Mouse (Mus musculus) hindbrain, embryonic 11.5 days (tissue): ENCODE results near the gene Ugt1a10. TPM values are rescaled to one million over a fixed set of nuclear protein-coding genes. Genes with fewer than 3 reads are reported as not detected.
"Not testable (repeated sequence)": the region's sequence is repeated elsewhere in the genome, so short reads cannot be mapped to it uniquely, and the experiment has no call there.

Source experiments
- ATAC-seq: fragments of 200-750 bp; cut with Nextera tagmentation; 2 replicates; pipeline ENCODE4 v1.8.0; 2017; ENCODE audit warnings: mild to moderate bottlenecking, moderate TSS enrichment, moderate library complexity; ENCODE audit not compliant: low FRiP score
- DNase-seq: peaks from one replicate; pipeline ENCODE4 v3.0.0-alpha.2; 2015; ENCODE audit warnings: low spot score
- H3K27ac ChIP-seq: fragments of 300-500 bp; sonication (generic); 2 replicates; pipeline ENCODE4 v1.5.1; 2014; ENCODE audit warnings: mild to moderate bottlenecking, low read depth, low read length
- H3K27me3 ChIP-seq: fragments of 300-500 bp; sonication (generic); 2 replicates; pipeline ENCODE4 v1.6.1; 2014; ENCODE audit warnings: mild to moderate bottlenecking, low read length, moderate library complexity, mixed read lengths; ENCODE audit not compliant: control insufficient read depth, insufficient read depth
- H3K36me3 ChIP-seq: fragments of 300-500 bp; sonication (generic); 2 replicates; pipeline ENCODE4 v1.6.1; 2014; ENCODE audit warnings: mild to moderate bottlenecking, low read length, moderate library complexity, mixed read lengths; ENCODE audit not compliant: control insufficient read depth, insufficient read depth
- H3K4me1 ChIP-seq: fragments of 300-500 bp; sonication (generic); replicated peaks from 2 replicates; pipeline ENCODE4 v1.6.1; 2014; ENCODE audit warnings: low read length, mixed read lengths; ENCODE audit not compliant: control insufficient read depth, insufficient read depth
- H3K4me2 ChIP-seq: fragments of 300-500 bp; sonication (generic); replicated peaks from 2 replicates; pipeline ENCODE4 v1.6.1; 2014; ENCODE audit warnings: mild to moderate bottlenecking, low read depth, low read length
- H3K4me3 ChIP-seq: fragments of 300-500 bp; sonication (generic); 2 replicates; pipeline ENCODE4 v1.5.1; 2014; ENCODE audit warnings: low read depth, low read length
- H3K9ac ChIP-seq: fragments of 300-500 bp; sonication (generic); 2 replicates; pipeline ENCODE4 v1.6.1; 2014; ENCODE audit warnings: low read depth, low read length
- H3K9me3 ChIP-seq: fragments of 300-500 bp; sonication (generic); 2 replicates; pipeline ENCODE4 v1.6.1; 2016; ENCODE audit warnings: low read length; ENCODE audit not compliant: control insufficient read depth
- WGBS: fragments of 180-500 bp; shearing (Covaris S2); extraction: QIAGEN DNeasy Blood & Tissue Kit; methylation state at CpG from one replicate; pipeline ENCODE4 v1.1.7; 2014; 5-methylcytosine and 5-hydroxymethylcytosine counted together
- polyA plus RNA-seq: library from polyadenylated mRNA; unstranded; fragments of >200 nt; fragmentation: Nextera tagmentation; extraction: Ambion mirVana; gene quantifications from 2 replicates; pipeline ENCODE4 v1.2.1, GENCODE M21; 2014

Ugt1a10 gene
- polyA plus RNA-seq, 1 experiment from 2014 or later: not detected

DNA sequence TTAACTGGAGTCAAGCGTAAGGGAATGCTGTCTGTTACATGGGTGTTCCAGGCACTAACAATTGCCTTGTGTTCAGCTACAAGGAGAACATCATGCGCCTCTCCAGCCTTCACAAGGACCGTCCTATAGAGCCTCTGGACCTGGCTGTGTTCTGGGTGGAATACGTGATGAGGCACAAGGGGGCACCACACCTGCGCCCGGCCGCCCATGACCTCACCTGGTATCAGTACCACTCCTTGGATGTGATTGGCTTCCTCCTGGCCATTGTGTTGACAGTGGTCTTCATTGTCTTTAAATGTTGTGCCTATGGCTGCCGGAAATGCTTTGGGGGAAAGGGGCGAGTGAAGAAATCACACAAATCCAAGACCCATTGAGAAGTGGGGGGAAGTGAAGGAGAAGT lies 162.9 kb downstream of the Ugt1a10 start:
- Histone ChIP-seq H3K27me3 (no peaks in the 10 kb centered on the region), H3K4me2 (no peak overlapping the region), H3K9me3 (peaks cover 45% of the 10 kb centered on the region), H3K4me1 (no peaks in the 10 kb centered on the region), H3K36me3 (no peaks in the 10 kb centered on the region), H3K4me3 (no peak overlapping the region), H3K9ac (no peak overlapping the region), H3K27ac (no peak overlapping the region)
- DNase-seq (peak; percentile 4), ATAC-seq (no peak)
- WGBS: 75% methylated on average over 9 of the region's 9 CpGs

DNA sequence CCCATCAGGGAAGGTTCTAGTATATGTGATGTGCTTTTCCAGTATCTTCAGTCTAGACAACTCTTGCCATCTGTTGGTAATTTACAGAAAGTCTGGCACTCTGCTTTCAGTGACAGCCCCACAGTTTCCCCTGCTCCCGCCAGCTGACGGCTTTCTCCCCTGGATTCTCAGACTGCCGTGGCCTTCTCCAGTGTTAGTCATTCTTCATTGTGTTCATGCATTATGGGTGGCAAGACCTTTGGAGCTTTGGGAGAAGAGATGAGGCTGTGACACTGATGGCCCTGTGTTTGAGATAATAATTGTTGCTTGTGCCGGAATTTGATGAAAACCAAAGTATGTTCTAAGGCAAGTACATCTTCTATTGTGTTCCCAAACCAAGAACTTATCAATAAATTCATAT lies 163.4 kb downstream of the Ugt1a10 start:
- DNase-seq (peak; percentile 1), ATAC-seq (no peak)
- H3K4me1 ChIP-seq: no peaks in the 10 kb centered on the region
- H3K27me3 ChIP-seq: no peaks in the 10 kb centered on the region
- no peak overlapping the region for H3K9ac ChIP-seq
- H3K9me3 ChIP-seq: peaks cover 40% of the 10 kb centered on the region
- no peak overlapping the region for H3K27ac ChIP-seq
- WGBS: 51% methylated on average over 4 of the region's 4 CpGs
- H3K36me3 ChIP-seq: no peaks in the 10 kb centered on the region
- no peak overlapping the region for H3K4me3 ChIP-seq
- H3K4me2 ChIP-seq: no peak overlapping the region

DNA sequence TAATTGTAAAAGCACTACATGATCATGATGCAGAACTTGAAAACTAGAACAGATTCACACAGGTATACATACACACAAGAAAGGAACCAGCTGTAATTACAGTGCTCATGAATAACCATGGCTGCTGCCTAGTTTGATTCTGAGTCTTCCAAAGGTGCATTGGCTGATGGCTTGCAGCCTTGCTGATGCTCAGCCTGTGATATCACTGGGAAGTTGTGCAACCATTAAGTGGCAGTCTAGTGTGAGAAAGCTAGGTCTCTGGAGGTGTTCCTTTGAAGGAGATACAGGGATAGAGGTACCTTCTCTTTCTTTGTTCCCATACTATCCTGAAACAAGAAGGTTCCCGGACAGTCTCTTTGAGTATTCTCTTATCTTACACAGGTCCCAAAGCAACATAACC lies 163.9 kb downstream of the Ugt1a10 start:
- Histone ChIP-seq H3K36me3 (no peaks in the 10 kb centered on the region), H3K4me3 (no peak overlapping the region), H3K27ac (no peak overlapping the region), H3K4me1 (no peaks in the 10 kb centered on the region), H3K9ac (no peak overlapping the region), H3K4me2 (no peak overlapping the region), H3K9me3 (peaks cover 35% of the 10 kb centered on the region), H3K27me3 (no peaks in the 10 kb centered on the region)
- DNase-seq: no peak
- WGBS: 17% methylated on average over 1 of the region's 1 CpGs
- no peak for ATAC-seq

DNA sequence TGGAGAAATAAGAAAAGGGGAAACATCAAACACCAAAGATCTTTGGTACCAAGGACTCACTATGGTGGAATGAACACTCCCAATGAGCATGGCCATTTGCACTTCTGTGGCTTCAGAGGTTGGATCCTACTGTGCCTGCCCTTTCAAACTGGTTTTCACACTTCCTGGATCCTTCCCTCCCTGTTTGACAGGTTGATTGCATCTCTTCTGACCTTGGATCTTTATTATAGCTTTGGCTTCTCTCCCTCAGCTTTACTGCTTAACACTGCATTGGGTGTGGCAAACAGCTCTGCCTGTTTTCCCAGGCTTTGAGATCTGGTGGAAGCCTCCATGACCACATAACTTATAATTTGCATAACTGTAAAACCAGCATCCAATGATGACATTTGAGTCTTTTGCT lies 165.1 kb downstream of the Ugt1a10 start:
- H3K4me3 ChIP-seq: no peak overlapping the region
- no peak overlapping the region for H3K9ac ChIP-seq
- H3K27ac ChIP-seq: no peak overlapping the region
- no peaks in the 10 kb centered on the region for H3K27me3 ChIP-seq
- H3K36me3 ChIP-seq: no peaks in the 10 kb centered on the region
- no peak overlapping the region for H3K4me2 ChIP-seq
- DNase-seq: no peak
- H3K4me1 ChIP-seq: no peaks in the 10 kb centered on the region
- no peak for ATAC-seq
- H3K9me3 ChIP-seq: peaks cover 26% of the 10 kb centered on the region

DNA sequence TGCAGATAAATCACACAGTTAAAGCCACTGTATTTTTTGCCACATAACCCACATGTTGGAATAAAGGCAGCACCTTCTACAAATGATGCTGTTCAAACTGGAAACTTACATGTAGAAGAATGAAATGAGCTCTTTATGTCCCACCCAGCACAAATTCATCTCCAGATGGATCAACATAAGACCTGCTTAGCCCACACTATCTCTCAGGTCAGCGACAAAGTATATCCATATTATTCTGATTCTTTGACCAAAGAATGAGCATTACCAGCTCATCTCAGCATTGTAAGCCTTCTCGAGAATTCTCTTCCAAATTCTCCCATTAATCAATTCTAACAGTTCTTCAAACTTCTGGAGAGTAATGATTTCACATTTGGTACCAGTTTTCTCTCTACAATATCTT lies 167.0 kb downstream of the Ugt1a10 start:
- Histone ChIP-seq H3K27me3 (no peaks in the 10 kb centered on the region), H3K27ac (no peak overlapping the region), H3K9ac (no peak overlapping the region), H3K4me3 (no peak overlapping the region), H3K36me3 (no peaks in the 10 kb centered on the region), H3K4me1 (no peaks in the 10 kb centered on the region), H3K4me2 (no peak overlapping the region), H3K9me3 (peaks cover 28% of the 10 kb centered on the region)
- DNase-seq: no peak
- WGBS: 51% methylated on average over 2 of the region's 2 CpGs
- ATAC-seq: no peak

DNA sequence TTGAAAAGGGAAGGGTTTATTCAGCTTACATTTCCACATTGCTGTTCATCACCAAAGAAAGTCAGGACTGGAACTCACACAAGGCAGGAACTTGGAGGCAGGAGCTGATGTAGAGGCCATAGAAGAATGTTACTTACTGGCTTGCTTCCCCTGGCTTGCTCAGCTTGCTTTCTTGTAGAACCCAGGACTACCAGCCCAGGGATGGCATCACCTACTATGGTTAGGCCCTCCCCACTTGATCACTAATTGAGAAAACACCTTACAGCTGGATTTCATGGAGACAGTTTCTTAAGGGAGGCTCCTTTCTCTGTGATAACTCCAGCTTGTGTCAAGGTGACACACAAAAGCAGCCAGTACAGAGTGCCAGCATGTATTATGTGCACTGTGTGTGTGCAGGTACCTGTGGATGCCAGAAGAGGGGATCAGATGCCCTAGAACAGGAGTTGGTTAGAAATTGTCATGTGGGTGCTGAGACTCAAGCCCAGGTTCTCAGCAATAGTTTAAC lies 167.9 kb downstream of the Ugt1a10 start:
- ATAC-seq, H3K9ac ChIP-seq, H3K4me2 ChIP-seq, H3K27ac ChIP-seq, DNase-seq, H3K4me1 ChIP-seq, H3K4me3 ChIP-seq, H3K27me3 ChIP-seq, H3K36me3 ChIP-seq: not testable (repeated sequence)
- H3K9me3 ChIP-seq: peaks cover 31% of the 10 kb centered on the region

DNA sequence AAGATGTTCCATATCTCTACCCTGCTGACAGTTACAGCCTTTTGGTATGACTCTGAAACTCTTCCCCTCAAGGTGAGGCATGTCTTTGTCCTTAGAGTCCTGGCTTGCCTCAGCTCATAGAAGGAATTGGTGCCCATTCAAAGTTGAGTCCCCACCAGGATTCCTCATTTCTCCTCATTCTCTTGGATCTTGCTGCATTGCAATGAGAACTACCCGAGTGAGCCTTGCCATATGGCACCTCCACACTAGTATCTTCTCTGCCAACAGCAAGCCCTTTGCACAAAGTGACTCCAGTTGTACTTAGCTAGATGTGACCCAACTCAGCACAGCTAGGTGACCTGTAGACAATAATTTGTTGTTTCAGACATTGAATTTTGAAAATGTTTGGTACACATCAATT lies 168.4 kb downstream of the Ugt1a10 start:
- Histone ChIP-seq H3K36me3 (no peaks in the 10 kb centered on the region), H3K4me2 (no peak overlapping the region), H3K9me3 (peaks cover 37% of the 10 kb centered on the region), H3K4me1 (no peaks in the 10 kb centered on the region), H3K27me3 (no peaks in the 10 kb centered on the region), H3K27ac (no peak overlapping the region), H3K9ac (no peak overlapping the region), H3K4me3 (no peak overlapping the region)
- WGBS: 62% methylated on average over 1 of the region's 1 CpGs
- ATAC-seq: no peak
- DNase-seq: no peak

DNA sequence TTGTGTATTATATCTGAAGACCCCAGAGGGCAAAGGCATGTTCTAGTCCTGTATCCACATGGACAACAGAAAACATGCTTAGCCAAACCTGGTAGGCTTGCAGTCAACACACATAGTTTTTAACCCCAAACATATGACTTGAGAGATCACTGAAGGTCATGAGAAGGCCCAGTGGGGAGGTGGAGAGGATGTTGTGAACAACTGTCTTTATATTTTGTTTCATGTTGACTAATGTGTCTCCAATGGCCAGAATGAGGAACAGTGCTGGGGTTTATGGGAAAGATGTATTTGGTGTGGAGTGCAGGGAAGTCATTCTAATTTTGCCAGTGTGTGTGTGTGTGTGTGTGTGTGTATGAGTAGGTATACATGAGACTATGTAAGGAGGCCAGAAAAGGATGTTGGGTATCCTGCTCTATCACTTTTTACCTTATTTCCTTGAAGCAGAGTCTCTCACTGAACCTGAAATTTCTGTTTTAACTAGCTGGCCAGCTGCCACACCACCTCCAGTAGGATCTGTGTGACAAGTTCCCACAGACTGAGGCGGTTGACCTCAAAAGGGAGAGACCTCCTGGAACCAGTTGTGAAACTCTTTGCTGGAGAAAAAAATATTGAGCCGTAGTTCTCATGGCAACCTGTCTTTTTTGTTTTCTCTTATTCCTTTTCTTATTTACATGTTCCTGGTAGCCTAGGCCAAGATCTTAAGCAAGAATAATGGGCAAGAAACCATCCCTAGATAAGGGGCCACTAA lies 169.0 kb downstream of the Ugt1a10 start:
- no peak overlapping the region for H3K27ac ChIP-seq
- WGBS: 73% methylated on average over 2 of the region's 2 CpGs
- ATAC-seq (no peak), DNase-seq (no peak)
- no peaks in the 10 kb centered on the region for H3K27me3 ChIP-seq
- H3K36me3 ChIP-seq: no peaks in the 10 kb centered on the region
- H3K4me3 ChIP-seq: no peak overlapping the region
- no peak overlapping the region for H3K9ac ChIP-seq
- no peaks in the 10 kb centered on the region for H3K4me1 ChIP-seq
- H3K9me3 ChIP-seq: peaks cover 43% of the 10 kb centered on the region
- no peak overlapping the region for H3K4me2 ChIP-seq

DNA sequence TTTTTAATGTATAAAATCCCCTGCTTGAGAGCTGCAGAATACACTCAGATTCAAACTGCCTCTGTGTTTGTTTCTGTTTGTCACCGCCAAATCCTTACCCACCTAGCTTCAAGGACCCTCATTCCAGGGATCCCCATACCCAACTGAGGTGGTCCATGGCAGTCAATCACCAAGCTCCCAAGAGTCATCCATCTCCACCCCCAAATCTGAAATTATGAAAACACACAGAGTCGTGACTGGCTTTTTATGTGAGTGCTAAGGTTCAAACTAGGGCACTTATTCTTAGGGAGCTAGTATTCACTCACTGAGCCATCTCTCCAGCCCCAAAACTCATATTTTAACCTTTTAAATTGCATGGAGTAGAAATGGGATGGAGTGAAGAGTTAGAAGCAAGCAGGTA lies 170.1 kb downstream of the Ugt1a10 start:
- peaks cover 54% of the 10 kb centered on the region for H3K9me3 ChIP-seq
- H3K4me3 ChIP-seq, H3K9ac ChIP-seq, DNase-seq, H3K27me3 ChIP-seq, H3K36me3 ChIP-seq, H3K4me2 ChIP-seq, H3K27ac ChIP-seq, H3K4me1 ChIP-seq, ATAC-seq: not testable (repeated sequence)
- 42% methylated on average over 2 of the region's 2 CpGs for WGBS
